ENCODE assay signal across 9 mouse cellular contexts in genomic region chr12:24630220-24630619, GRCm38 (mm10). TPM values are rescaled to one million over a fixed set of nuclear protein-coding genes. Genes with fewer than 3 reads are reported as not detected.
DNase-seq lines count a peak whose midpoint lies in the region; ATAC-seq and TF ChIP-seq lines count a peak whose summit lies in the region.
"Had no signal": no experiment of that assay in that cellular context is flagged by ENCODE, and none has a peak within 500 bp of the region (broad histone marks: within the 10 kb centered on the region; RNA-seq: fewer than 3 reads in every experiment).

No protein-coding gene starts in this region.

- 0 out of 2 replicates have a peak, but pooled peaks have one; percentile 47 for ATAC-seq in erythroid progenitor cell, adult 5-6 weeks (replicated peaks; ENCODE audit: low FRiP score, poor library complexity, severe bottlenecking)
- no peak for ATAC-seq in liver, embryonic 14.5 days (ENCODE audit: insufficient read depth)

- no peak overlapping the region for H3K27ac ChIP-seq in liver, embryonic 14.5 days
- H3K27ac ChIP-seq: limb, embryonic 15.5 days had no signal

- no peaks in the 10 kb centered on the region for H3K36me3 ChIP-seq in liver, embryonic 14.5 days (replicated peaks; ENCODE audit: control insufficient read depth, insufficient read depth, low read depth)
- H3K36me3 ChIP-seq: limb, embryonic 15.5 days had no signal

- TF ChIP-seq EP300 in liver, embryonic 14.5 days (IDR thresholded peaks at IDR 0.05; ENCODE audit: low read depth): no peak

- H3K27me3 ChIP-seq in liver, embryonic 14.5 days (ENCODE audit: control insufficient read depth, insufficient read depth, low read length): no peaks in the 10 kb centered on the region
- H3K27me3 ChIP-seq: limb, embryonic 15.5 days had no signal

- peak; percentile 21 to 47 for DNase-seq in layer of hippocampus, postnatal 10 days (ENCODE audit: low spot score in 2 of 2)
- no peak for DNase-seq in layer of hippocampus, adult 9-11 months
- peak; percentile 70 for DNase-seq in MN1 (ENCODE audit: low spot score)
- peak in 1 of 3 experiments; percentile 31 for DNase-seq in liver, embryonic 14.5 days (ENCODE audit: low read depth in 3 of 3, low spot score in 3 of 3)
- peak; percentile 55 for DNase-seq in thymus, postnatal 4 days
- no peak for DNase-seq in urinary bladder, postnatal 10 days (ENCODE audit: low spot score)
- no peak for DNase-seq in layer of hippocampus, postnatal 25 days (ENCODE audit: extremely low spot score in 1 of 2, low spot score in 1 of 2)

- H3K4me2 ChIP-seq in liver, embryonic 14.5 days (ENCODE audit: low read depth): no peak overlapping the region
- H3K4me2 ChIP-seq: limb, embryonic 15.5 days had no signal

- peak; percentile 74 for TF ChIP-seq CTCF in liver, embryonic 14.5 days (IDR thresholded peaks at IDR 0.05; ENCODE audit: low read depth)

- H3K4me1 ChIP-seq in liver, embryonic 14.5 days (replicated peaks; ENCODE audit: control insufficient read depth in 2 of 2, insufficient read depth in 2 of 2, low read length in 1 of 2): peaks cover 23 to 31% of the 10 kb centered on the region in 2 experiments

- H3K4me3 ChIP-seq in liver, embryonic 14.5 days (ENCODE audit: insufficient read depth in 1 of 2, low read depth in 2 of 2, low read length in 2 of 2): no peak overlapping the region
- H3K4me3 ChIP-seq: limb, embryonic 15.5 days had no signal

- H3K9ac ChIP-seq in liver, embryonic 14.5 days (replicated peaks): no peak overlapping the region
- H3K9ac ChIP-seq: limb, embryonic 15.5 days had no signal

- 45% methylated on average over 1 of the region's 1 CpGs for WGBS in liver, embryonic 14.5 days (ENCODE audit: insufficient replicate concordance)

- H3K9me3 ChIP-seq in liver, embryonic 14.5 days (ENCODE audit: control insufficient read depth, low read length): no peaks in the 10 kb centered on the region
- H3K9me3 ChIP-seq: limb, embryonic 15.5 days had no signal

RNA-seq across cellular contexts. Expression of gene Klf11, which starts 20.9 kb away (rescaled TPM):
- total RNA-seq in layer of hippocampus, postnatal 10 days (2021): 1 to 10 TPM; 7.4 to 8.3 TPM
- total RNA-seq in erythroid progenitor cell, adult 5-6 weeks (2015; ENCODE audit: low replicate concordance): 30.6 and 40.0 TPM in 2 replicates
- 46.6 and 52.6 TPM in 2 replicates for total RNA-seq in erythroid progenitor cell, adult 5-6 weeks (2017; ENCODE audit: low replicate concordance)
- polyA plus RNA-seq in liver, embryonic 14.5 days (2012; rRNA removed): 5.4 TPM in 2 replicates
- 6.9 and 7.7 TPM in 2 replicates for polyA plus RNA-seq in liver, embryonic 14.5 days (2014; fragmentation: Nextera tagmentation; extraction: Ambion mirVana)
- 1 to 10 TPM; 3.6 to 4.2 TPM for total RNA-seq in layer of hippocampus, postnatal 25 days (2021)

RNA-seq across cellular contexts. Expression of gene Cys1, which starts 51.4 kb away (rescaled TPM):
- 10 to 100 TPM; 10.3 to 12.5 TPM for total RNA-seq in layer of hippocampus, postnatal 10 days (2021)
- total RNA-seq in erythroid progenitor cell, adult 5-6 weeks (2015; ENCODE audit: low replicate concordance): not detected in 2 replicates
- total RNA-seq in erythroid progenitor cell, adult 5-6 weeks (2017; ENCODE audit: low replicate concordance): 0.39 TPM in 1 of 2 replicates, not detected in the other
- 0.74 and 1.2 TPM in 2 replicates for polyA plus RNA-seq in liver, embryonic 14.5 days (2012; rRNA removed)
- 0.28 and 0.40 TPM in 2 replicates for polyA plus RNA-seq in liver, embryonic 14.5 days (2014; fragmentation: Nextera tagmentation; extraction: Ambion mirVana)
- 10 to 100 TPM; 20.6 to 25.0 TPM for total RNA-seq in layer of hippocampus, postnatal 25 days (2021)

RNA-seq across cellular contexts. Expression of gene Grhl1, which starts 58.1 kb away (rescaled TPM):
- 10 to 100 TPM; 16.4 to 17.2 TPM for total RNA-seq in layer of hippocampus, postnatal 10 days (2021)
- not detected in 2 replicates for total RNA-seq in erythroid progenitor cell, adult 5-6 weeks (2015; ENCODE audit: low replicate concordance)
- not detected in 2 replicates for total RNA-seq in erythroid progenitor cell, adult 5-6 weeks (2017; ENCODE audit: low replicate concordance)
- polyA plus RNA-seq in liver, embryonic 14.5 days (2012; rRNA removed): 0.37 and 0.45 TPM in 2 replicates
- 0.20 and 0.43 TPM in 2 replicates for polyA plus RNA-seq in liver, embryonic 14.5 days (2014; fragmentation: Nextera tagmentation; extraction: Ambion mirVana)
- 10 to 100 TPM; 24.5 to 27.0 TPM for total RNA-seq in layer of hippocampus, postnatal 25 days (2021)

Comparison
In these comparisons a context has a peak if more than half of its experiments do, and no peak if none do; other contexts are left out.
1. DNase-seq: peak in layer of hippocampus, postnatal 10 days (2 of 2), MN1 (single experiment) and thymus, postnatal 4 days (single experiment); none in layer of hippocampus, adult 9-11 months (single experiment), urinary bladder, postnatal 10 days (single experiment) and layer of hippocampus, postnatal 25 days (0 of 2).
2. RNA of gene Cys1, which starts 51.4 kb away (total RNA-seq): 20.6 to 25.0 TPM in layer of hippocampus, postnatal 25 days and 10.3 to 12.5 TPM in layer of hippocampus, postnatal 10 days; 0.39 TPM in erythroid progenitor cell, adult 5-6 weeks; every median in the first group is over 4 times any median in the second.
3. RNA of gene Grhl1, which starts 58.1 kb away (total RNA-seq): 24.5 to 27.0 TPM in layer of hippocampus, postnatal 25 days and 16.4 to 17.2 TPM in layer of hippocampus, postnatal 10 days; not detected in erythroid progenitor cell, adult 5-6 weeks; every median in the first group is over 10 times any median in the second.